Mouse (Mus musculus) heart, adult 8-10 months (tissue): ENCODE measurements at regions not wholly inside any gene's neighbourhood (a gene's known extent, or its start where the extent isn't known, plus 50 kb on each side); places are given as distances from the start of the nearest gene placed in this dataset.
"Not testable (repeated sequence)": the region's sequence is repeated elsewhere in the genome, so short reads cannot be mapped to it uniquely, and the experiment has no call there.

Source experiments
- DNase-seq: peaks from one replicate; pipeline ENCODE4 v3.0.0; 2022; ENCODE audit warnings: low spot score

- no peak for DNase-seq
Measured at GRCm38 (mm10) chr7:113010150-113010549, 56.4 kb downstream of the Rassf10 start.

GRCm38 (mm10) chr7:113017092-113017755 is 63.5 kb downstream of the Rassf10 start:
- DNase-seq, result peak; percentile 12

- no peak for DNase-seq
Measured at GRCm38 (mm10) chr7:113021412-113021811, 67.7 kb downstream of the Rassf10 start.

DNA sequence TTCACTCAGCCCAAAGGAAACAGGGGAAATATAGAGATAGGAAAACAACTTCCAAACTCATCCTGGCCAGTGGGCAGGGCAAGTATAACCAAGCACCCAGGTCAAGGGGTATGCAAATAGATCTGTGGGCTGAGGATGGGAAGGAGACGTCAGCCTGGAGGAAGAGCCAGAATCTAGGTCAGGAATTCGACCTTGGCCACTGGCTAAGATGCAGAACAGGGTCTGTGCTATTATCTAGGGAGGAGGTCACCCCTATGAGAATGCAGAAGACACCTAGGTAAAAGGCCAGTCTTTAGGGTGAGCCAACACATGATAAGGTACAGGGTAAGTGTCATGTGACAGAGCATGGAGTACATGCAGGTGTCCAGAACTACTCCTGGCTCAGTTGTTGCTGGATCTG is 68.8 kb downstream of the Rassf10 start:
- DNase-seq, result no peak

DNA sequence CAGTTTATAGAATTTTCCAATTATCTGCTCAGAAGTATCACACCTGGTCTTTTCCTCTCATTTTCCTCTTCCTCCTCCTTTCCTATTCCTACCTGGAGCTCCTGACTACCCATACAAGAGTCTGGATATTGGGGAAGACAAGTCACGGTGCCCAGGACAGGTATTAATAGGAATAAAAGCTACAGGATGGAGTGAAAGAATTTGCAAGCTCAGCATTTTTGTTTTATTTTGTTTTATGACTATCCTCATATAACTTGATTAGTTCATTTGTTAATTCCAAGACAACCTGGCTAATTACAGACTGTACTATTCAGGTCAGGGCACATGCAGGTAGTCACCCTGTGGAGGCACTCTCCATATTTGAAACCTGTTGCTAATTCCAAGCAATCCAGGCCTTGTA is 72.0 kb downstream of the Rassf10 start:
- no peak for DNase-seq

DNA sequence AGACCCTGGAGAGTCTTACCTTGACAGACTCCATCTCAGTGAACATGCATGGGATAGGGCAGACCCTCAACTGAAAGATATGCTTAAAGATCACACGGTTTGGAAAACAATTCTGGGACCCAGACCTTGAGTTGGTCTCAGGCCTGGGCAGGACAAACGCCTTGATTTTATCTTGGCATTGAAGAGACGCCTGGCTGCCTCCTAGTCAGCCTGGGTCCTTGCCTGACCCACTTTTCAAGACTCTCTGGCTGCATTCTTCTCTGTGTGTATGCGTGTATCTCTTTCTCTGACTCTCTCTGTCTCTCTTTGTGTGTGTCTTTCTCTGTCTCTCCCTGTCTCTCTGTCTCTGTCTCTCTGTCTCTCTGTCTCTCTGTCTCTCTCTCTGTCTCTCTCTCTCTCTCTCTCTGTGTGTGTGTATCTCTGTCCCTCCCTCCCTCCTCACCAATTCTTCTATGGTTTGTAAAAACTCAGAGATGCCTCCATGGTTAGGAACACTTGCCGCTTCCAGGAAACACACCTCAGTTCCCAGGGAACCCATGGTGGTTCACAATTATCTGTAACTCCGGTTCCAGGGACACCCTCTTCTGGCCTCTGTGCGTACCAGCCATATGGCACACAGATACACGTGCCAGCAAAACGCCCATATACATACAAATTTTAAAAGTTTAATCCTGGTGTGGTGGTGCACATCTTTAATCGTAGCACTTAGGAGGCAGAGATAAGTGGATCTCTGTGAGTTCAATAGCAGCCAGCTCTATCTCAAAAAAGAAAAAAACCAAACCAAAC is 72.7 kb downstream of the Rassf10 start:
- DNase-seq, result no peak

GRCm38 (mm10) chr7:113027125-113027801 is 73.5 kb downstream of the Rassf10 start:
- DNase-seq, result no peak

GRCm38 (mm10) chr7:113030053-113030752 is 76.4 kb downstream of the Rassf10 start:
- no peak for DNase-seq

GRCm38 (mm10) chr7:113035751-113036150 is 82.0 kb downstream of the Rassf10 start:
- no peak for DNase-seq

- no peak for DNase-seq
Measured at GRCm38 (mm10) chr7:113037825-113038613, 84.3 kb downstream of the Rassf10 start.

- peak; percentile 11 for DNase-seq
Measured at GRCm38 (mm10) chr7:113038906-113039671, 85.3 kb downstream of the Rassf10 start.

- not testable (repeated sequence) for DNase-seq
Measured at GRCm38 (mm10) chr7:113045613-113046159, 91.9 kb downstream of the Rassf10 start.

GRCm38 (mm10) chr7:113046406-113046805 is 92.6 kb downstream of the Rassf10 start:
- DNase-seq, result no peak

DNA sequence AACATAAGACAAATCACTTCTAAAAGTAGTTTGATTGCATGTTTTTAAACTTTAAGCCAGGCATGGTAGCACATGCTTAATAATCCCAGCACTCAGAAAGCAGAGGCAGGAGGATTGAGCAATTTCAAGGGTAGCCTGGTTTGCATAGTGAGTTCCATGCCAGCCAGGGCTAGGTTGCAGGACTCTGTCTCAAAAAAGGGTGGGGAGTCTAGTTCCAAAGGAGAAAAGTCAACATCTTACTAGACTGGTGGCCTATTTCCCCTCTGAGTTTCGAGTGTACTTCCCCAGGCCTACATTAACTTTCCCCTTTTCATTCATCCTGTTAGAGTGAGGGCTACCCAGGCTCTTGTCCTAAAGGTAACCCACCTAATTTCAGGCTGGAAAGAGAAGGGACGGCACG is 93.8 kb downstream of the Rassf10 start:
- DNase-seq, result no peak

- no peak for DNase-seq
Measured at GRCm38 (mm10) chr7:113048097-113048795, 94.5 kb downstream of the Rassf10 start.

GRCm38 (mm10) chr7:113049440-113049839 is 95.7 kb downstream of the Rassf10 start:
- no peak for DNase-seq

GRCm38 (mm10) chr7:113052952-113053351 is 99.2 kb downstream of the Rassf10 start:
- DNase-seq, result no peak

GRCm38 (mm10) chr7:113056421-113056820 is 102.7 kb downstream of the Rassf10 start:
- no peak for DNase-seq

- DNase-seq, result peak; percentile 66
Measured at GRCm38 (mm10) chr7:113059211-113059966, 105.6 kb downstream of the Rassf10 start.
